Mouse (Mus musculus): Measurements from ENCODE around the gene Dnajb6. TPM values are rescaled to one million over a fixed set of nuclear protein-coding genes. Genes with fewer than 3 reads are reported as not detected.

Gene Dnajb6
- total and polyA plus RNA-seq, 3 experiments: 61.1 to 196 (median 140) TPM

DNA sequence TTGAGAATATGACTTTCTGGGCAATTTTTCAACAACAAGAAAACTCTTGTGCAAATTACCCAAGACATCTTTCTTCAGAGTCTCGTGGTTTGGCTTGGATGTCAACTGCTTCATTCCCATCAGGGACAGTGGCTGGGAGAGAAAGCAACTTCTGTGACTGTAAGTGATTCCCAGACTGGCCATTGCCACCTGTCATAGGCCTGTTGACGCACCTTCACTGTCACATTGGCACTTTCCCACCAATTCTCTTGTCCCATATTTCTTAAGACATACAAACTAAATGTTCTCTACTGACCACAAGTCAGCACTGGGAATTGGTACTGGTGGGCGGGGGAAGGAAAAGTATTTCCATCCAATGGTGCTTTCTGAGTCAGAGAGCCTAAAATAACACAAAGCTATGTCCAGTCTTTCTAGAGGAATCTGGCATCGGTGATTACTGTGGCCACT, 128.8 kb downstream of the Dnajb6 start:
- Histone ChIP-seq H3K27ac (ENCODE audit: insufficient read depth, low read depth) (no peak overlapping the region), H3K27me3 (replicated peaks) (no peaks in the 10 kb centered on the region), H3K4me2 (ENCODE audit: insufficient read depth, low read depth, poor library complexity, severe bottlenecking) (no peak overlapping the region), H3K9me3 (replicated peaks; ENCODE audit: low read length) (no peaks in the 10 kb centered on the region), H3K4me3 (replicated peaks in 1 of 3; ENCODE audit: low read depth in 2 of 3, low read length in 2 of 3, poor library complexity in 1 of 3) (no peak overlapping the region), H3K4me1 (ENCODE audit: control insufficient read depth in 1 of 2, insufficient read depth in 2 of 2) (peaks cover 20 to 28% of the 10 kb centered on the region in 2 experiments), H3K36me3 (replicated peaks in 1 of 2; ENCODE audit: control insufficient read depth in 1 of 2, insufficient read depth in 1 of 2, low read length in 1 of 2) (no peaks in the 10 kb centered on the region), H3K9ac (ENCODE audit: insufficient read depth, low read depth) (no peak overlapping the region), H3K79me2 (replicated peaks; ENCODE audit: control insufficient read depth, extremely low read depth, insufficient read depth, poor library complexity, severe bottlenecking) (no peaks in the 10 kb centered on the region)
- no peak for DNase-seq (ENCODE audit: extremely low read depth)
- no peak for TF ChIP-seq KAT2A (IDR thresholded peaks at IDR 0.05; ENCODE audit: insufficient replicate concordance, low read length)
- TF ChIP-seq ZKSCAN1 (IDR thresholded peaks at IDR 0.05; ENCODE audit: borderline replicate concordance, low read depth, low read length): no peak
- TF ChIP-seq ZMIZ1 (IDR thresholded peaks at IDR 0.05; ENCODE audit: low read depth, low read length): no peak
- TF ChIP-seq PAX5 (IDR thresholded peaks at IDR 0.05; ENCODE audit: low read length): no peak
- TF ChIP-seq USF2 (conservative IDR thresholded peaks at IDR 0.05; ENCODE audit: low read depth, low read length): no peak
- no peak for TF ChIP-seq POLR2AphosphoS2 (IDR thresholded peaks at IDR 0.05; ENCODE audit: low read depth, low read length)
- TF ChIP-seq CHD2 (IDR thresholded peaks at IDR 0.05; ENCODE audit: low read length): no peak
- dilution Hi-C loops (cut with MboI; ENCODE audit: extremely low pct_ligation_motif_present, extremely low pct_unique_long_range_greater_than_20kb, low sequenced_read_pairs) (no loop called here), in situ Hi-C loops (cut with MboI; ENCODE audit: low pct_ligation_motif_present, low pct_unique_long_range_greater_than_20kb, low sequenced_read_pairs) (no loop called here)

DNA sequence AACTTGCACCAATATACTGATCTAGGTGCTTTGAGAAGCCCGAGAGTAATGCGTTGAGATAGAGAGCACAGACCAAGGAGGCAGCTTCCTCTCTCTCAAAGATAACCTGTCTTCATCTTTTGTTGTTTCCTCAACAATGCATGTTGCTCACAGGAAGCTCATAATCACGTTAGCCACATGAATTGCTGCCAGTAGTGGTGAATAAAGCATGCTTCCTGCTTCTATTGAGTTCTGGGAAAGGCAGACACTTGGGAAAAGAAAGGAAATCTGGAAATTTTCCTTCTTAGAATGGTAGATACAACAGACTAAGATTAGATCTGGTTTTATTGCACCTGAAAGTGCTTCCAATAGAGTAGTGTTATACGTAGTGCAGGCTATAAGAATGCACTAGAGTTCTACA, 129.5 kb downstream of the Dnajb6 start:
- in situ Hi-C loops (cut with MboI; ENCODE audit: low pct_ligation_motif_present, low pct_unique_long_range_greater_than_20kb, low sequenced_read_pairs): no loop called here
- Histone ChIP-seq H3K9me3 (replicated peaks; ENCODE audit: low read length) (no peaks in the 10 kb centered on the region), H3K27me3 (replicated peaks) (no peaks in the 10 kb centered on the region), H3K4me1 (ENCODE audit: control insufficient read depth in 1 of 2, insufficient read depth in 2 of 2) (peaks cover 20 to 28% of the 10 kb centered on the region in 2 experiments), H3K36me3 (replicated peaks in 1 of 2; ENCODE audit: control insufficient read depth in 1 of 2, insufficient read depth in 1 of 2, low read length in 1 of 2) (no peaks in the 10 kb centered on the region), H3K27ac (ENCODE audit: insufficient read depth, low read depth) (no peak overlapping the region), H3K4me3 (replicated peaks in 1 of 3; ENCODE audit: low read depth in 2 of 3, low read length in 2 of 3, poor library complexity in 1 of 3) (no peak overlapping the region), H3K4me2 (ENCODE audit: insufficient read depth, low read depth, poor library complexity, severe bottlenecking) (no peak overlapping the region), H3K79me2 (replicated peaks; ENCODE audit: control insufficient read depth, extremely low read depth, insufficient read depth, poor library complexity, severe bottlenecking) (no peaks in the 10 kb centered on the region), H3K9ac (ENCODE audit: insufficient read depth, low read depth) (no peak overlapping the region)
- dilution Hi-C loops (cut with MboI; ENCODE audit: extremely low pct_ligation_motif_present, extremely low pct_unique_long_range_greater_than_20kb, low sequenced_read_pairs): no loop called here
- DNase-seq (ENCODE audit: extremely low read depth): no peak
- TF ChIP-seq EP300 (IDR thresholded peaks at IDR 0.05; ENCODE audit: low read length) (no peak), MYC (IDR thresholded peaks at IDR 0.05; ENCODE audit: low read depth, low read length) (no peak), HCFC1 (IDR thresholded peaks at IDR 0.05; ENCODE audit: low read depth, low read length) (no peak), USF2 (conservative IDR thresholded peaks at IDR 0.05; ENCODE audit: low read depth, low read length) (no peak), MXI1 (IDR thresholded peaks at IDR 0.05; ENCODE audit: low read depth, low read length) (no peak), TBP (conservative IDR thresholded peaks at IDR 0.05; ENCODE audit: low read depth, low read length) (no peak), IRF4 (IDR thresholded peaks at IDR 0.05; ENCODE audit: low read depth, low read length) (no peak), KAT2A (IDR thresholded peaks at IDR 0.05; ENCODE audit: insufficient replicate concordance, low read length) (no peak), MAFK (IDR thresholded peaks at IDR 0.05; ENCODE audit: insufficient replicate concordance, low read length) (no peak), CHD2 (IDR thresholded peaks at IDR 0.05; ENCODE audit: low read length) (no peak), PAX5 (IDR thresholded peaks at IDR 0.05; ENCODE audit: low read length) (no peak), JUN (IDR thresholded peaks at IDR 0.05; ENCODE audit: insufficient read depth, low read depth, low read length) (no peak), SIN3A (IDR thresholded peaks at IDR 0.05; ENCODE audit: low read length) (no peak), ELF1 (IDR thresholded peaks at IDR 0.05; ENCODE audit: low read depth, low read length) (no peak), RCOR1 (conservative IDR thresholded peaks at IDR 0.05; ENCODE audit: low read depth, low read length) (no peak)

Other genes starting within 250 kb of the Dnajb6 start
- 18.4 and 21.8 TPM in 2 replicates for gene Ube3c, start 166.4 kb upstream of the Dnajb6 start, total RNA-seq (2012; rRNA removed)
- 24.6 and 25.4 TPM in 2 replicates for gene Ube3c, start 166.4 kb upstream of the Dnajb6 start, total RNA-seq (2014; rRNA removed)
- 21.2 and 23.7 TPM in 2 replicates for gene Ube3c, start 166.4 kb upstream of the Dnajb6 start, polyA plus RNA-seq (2012; ENCODE audit: insufficient read length, low read depth)
- 1.3 TPM in 1 of 2 replicates, not detected in the other for gene Gm5129, start 248 bp downstream of the Dnajb6 start, total RNA-seq (2012; rRNA removed)
- not detected in 2 replicates for gene Gm5129, start 248 bp downstream of the Dnajb6 start, total RNA-seq (2014; rRNA removed)
- gene Gm5129, start 248 bp downstream of the Dnajb6 start, polyA plus RNA-seq (2012; ENCODE audit: insufficient read length, low read depth): not detected in 2 replicates

Measured in CH12.LX (cell line).